Mouse (Mus musculus) adrenal gland, adult 18-20 months (tissue): ENCODE measurements around the gene Mrap. TPM values are rescaled to one million over a fixed set of nuclear protein-coding genes. Genes with fewer than 3 reads are reported as not detected.

ENCODE experiments used
- DNase-seq, 2 experiments: peaks; one replicate each; pipeline ENCODE4 v3.0.0; 2021 to 2022; ENCODE audit warnings: low spot score in 2 of 2
- total RNA-seq, 2 experiments: library from RNA; stranded (reverse); gene quantifications; 1 replicate in 1 of 2; 2 replicates in 1 of 2; pipeline ENCODE4 v1.2.3; 2021

Mrap gene
- total RNA-seq, 2 experiments from 2014 or later = 510 to 1,113 TPM

DNA sequence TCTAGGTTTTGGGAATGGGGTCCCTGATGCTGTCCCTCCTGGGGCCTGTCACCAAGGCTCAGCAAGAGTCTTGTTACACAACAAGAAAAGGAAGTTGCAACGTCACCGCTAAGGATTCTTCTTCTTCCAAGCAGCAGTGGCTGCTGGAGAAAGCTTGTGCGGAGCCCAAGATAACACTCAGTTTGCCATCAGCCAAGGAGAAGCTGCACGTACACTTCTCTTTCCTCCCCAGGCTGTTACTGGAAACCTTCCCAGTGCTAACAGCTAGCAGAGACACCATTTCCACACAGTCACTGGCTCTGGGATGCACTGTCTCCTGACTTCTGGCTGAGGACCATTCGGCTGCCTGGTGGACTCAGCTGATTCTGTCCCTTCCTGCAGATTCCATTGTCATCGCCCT is 9.1 kb downstream of the Mrap start:
- DNase-seq = no peak

DNA sequence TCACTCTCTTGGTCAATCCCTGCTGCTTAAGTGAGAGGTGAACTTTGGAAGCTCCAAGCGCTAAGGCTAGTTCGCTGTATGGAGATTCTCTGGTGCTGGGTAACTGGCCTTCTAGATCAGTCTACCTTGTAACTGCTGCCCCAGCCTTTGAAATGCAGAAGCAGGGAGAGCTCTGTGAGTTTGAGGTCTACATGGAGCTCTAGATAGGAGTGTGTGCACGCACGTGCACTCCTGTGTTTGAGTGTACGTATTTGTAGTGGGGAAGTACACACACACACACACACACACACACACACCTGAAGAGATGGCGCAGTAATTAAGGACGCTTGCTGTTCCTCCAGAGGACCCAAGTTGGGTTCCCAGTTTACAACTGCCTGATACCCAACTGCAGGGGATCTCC is 10.2 kb downstream of the Mrap start:
- no peak for DNase-seq

DNA sequence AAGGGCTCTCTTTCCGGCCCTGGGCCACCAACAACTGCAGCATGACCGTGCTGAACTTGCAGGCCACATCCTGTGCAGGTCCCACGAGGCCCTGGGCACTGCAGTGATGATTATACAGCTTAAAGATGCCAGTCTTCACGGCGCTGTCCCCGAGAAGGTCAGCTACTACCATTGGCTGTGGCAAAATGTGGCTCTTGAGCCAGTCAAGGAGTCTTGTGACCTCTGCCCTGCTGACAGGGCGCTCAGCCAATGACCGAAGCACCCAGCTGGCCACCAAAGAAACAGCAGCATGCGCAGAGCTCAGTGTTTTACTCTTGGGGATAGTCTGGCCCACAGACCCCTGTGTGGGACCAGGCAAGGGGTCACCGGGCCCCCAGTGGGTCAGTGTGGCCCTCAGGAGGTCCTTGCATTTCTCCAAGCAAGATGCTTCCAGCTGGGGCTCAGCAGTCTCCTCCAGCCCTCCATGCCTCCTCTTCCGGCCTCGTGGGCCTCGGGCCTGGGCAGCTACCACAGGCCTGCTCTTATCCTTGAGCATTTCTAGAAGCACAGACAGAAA is 15.5 kb downstream of the Mrap start:
- DNase-seq = no peak

DNA sequence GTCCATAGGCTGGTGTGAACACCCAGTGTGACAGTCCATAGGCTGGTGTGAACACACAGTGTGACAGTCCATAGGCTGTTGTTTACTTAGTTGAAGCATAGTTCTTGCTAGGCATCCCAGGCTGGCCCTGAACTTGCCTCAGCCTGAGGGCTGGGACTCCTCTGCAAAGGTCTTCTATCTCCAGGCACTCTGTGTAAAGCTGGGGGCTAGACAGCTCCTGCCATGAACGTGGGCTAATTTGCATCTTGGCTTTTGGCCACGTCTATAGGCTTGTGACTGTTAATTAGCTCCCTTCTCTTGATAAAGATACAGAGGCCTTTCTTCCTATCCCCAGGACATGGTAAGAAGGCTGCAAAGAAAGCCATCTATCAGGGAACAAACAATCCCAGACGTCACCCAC is 21.3 kb downstream of the Mrap start:
- DNase-seq = no peak

DNA sequence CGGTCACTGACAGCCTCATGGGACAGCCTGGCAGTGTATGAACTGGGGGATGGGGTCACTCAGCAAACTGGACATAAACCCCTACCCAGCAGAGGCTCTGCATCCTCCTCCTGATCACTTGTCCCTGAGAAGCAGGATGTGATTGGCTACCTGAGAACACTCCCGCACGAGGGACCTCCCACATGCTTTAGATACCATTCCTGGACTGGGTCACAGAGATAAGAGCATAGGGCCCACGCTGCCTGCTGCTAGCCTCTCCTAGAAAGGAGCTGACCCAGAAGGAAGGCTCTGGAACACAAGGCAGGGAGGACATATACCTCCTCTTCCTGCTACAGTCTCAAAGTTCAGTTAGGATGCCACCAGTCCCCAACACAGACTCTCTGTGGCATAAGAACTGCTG is 22.5 kb downstream of the Mrap start:
- no peak for DNase-seq

DNA sequence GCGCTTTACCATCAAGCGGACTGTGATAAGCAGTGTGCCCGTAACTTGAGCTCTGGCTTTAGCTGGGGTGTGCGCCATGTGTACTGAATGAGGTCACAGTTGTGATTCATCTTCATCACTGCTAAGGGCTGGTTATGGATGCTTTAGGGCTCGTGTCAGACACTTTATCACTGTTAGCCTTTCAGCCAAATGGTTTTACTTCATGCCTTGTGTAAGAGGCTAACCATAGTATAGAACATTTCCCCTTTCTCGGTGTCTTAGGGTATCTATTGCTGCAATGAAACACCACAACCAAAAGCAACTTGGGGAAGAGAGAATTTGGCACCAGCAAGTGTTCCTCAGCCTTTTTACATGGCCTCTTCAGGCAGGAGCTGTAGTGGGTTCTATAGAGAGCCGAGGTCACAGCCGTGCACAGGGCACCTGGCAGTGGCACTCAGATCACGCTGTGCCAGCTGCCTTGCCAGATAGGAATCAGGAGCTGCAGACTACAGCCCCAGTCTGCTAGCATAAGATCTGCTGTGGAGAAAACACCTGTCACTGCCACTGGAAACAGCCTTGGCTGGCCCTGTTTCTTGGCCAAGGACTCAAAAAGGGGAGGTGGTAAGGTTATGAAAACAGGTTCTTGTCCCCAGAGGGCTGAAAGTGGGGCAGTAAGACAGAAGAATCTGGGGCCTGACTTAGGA is 27.3 kb downstream of the Mrap start:
- no peak for DNase-seq

DNA sequence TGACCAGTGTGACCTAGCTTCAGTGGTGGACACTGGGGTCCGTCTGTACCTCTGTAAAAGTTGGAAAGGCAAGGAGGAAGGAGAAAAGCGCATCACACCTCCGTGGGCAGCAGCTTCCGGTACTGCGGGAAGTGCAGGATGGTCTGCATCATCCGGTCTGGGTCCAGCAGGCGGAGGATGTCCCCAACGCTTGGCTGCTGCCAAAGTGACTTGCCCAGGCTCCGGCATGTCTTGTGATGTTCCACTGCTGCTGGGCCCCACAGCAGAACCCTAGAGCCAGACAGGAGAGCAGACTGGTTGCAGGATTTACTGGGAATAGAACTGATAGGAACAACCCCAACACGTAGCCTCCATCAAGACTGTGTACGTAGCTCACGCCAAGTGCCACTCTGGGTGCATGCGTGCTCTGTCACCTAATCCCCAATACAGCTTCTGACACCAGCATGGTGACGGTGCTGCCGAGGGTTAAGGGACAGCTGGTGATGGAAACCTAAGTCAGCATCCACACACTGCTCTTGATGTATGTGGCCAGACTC is 29.0 kb downstream of the Mrap start:
- DNase-seq = no peak

DNA sequence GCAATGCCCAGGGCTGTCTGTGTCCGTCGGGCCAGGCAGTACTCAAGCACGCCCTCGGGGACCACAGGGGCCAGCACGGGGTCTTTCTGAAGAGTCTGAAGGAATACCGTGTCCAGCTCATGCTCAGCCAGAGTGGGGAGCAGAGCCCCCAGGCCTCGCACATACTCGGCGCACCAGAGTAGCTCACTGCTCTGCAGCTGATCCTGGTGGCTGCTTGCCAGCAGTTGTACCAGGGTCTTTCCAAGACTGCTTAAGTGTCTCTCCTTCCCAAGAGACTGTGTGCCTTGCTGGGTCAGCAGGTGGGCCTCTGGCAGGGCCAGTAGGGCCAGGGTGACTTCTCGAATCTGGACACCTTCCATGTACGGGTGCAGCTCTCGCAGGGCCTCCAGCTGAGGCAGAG is 36.2 kb downstream of the Mrap start:
- no peak for DNase-seq

DNA sequence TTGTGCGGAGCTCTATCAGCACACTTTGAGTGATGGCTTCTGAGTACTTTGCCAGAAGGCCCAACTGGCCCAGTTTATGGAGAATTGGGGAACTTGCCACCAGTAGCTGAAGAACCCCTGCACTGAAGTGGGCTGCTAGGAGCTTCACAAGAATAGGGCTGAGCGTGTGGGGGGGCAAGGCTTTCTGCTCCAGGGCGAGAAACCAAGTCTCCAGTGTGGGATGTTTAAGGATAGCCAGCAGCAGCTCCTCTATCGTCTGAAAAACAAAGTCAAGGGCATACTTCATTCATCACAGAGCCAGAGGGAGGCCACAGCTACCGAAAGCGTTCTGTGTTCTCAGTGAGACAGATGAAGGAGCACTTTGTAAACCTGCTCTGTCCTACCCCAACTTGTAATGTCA is 36.6 kb downstream of the Mrap start:
- DNase-seq = no peak

DNA sequence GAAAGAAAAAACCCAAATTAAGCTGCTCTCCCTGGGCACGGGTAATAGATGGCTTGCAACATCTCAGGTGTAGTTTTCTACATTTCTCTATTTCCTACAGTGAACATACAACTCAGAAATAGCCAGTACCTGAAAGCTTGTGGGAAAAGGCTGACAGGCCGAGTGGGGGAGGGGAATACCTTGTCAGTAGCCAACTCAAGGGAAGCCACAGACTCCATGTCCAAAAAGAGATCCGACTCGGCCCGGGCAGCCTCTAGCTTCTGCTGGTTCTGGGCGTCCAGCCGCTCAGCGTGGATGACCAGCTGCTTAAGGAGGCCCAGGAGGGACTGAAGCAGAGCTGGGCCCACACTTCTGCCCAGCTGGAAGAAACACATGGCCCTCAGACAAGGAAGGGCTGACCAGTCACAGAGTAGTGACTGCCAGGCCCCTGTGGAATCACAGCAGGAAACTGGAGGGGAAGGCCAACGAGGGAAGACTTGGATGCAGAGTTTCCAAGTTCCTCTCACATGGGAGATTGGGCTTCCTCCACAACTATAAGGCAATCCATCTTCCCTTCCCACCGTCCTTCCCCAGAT is 38.0 kb downstream of the Mrap start:
- DNase-seq = no peak

DNA sequence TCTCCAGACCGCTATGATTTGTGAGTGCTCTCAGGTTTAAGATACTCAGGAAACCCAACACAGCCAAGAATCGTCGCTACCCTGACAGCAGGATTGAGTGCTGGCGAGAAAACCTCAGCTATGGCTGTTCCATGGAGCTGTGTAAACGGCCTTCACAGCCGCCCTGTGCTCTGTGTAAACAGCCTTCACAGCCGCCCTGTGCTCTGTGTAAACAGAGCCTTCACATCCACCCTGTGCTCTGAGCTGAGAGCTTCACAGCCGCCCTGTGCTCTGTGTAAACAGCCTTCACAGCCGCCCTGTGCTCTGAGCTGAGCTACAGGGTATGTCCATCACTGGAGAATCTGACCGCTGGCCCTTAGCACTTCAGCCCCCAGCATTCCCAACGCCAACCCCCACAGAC is 41.8 kb downstream of the Mrap start:
- DNase-seq = no peak

DNA sequence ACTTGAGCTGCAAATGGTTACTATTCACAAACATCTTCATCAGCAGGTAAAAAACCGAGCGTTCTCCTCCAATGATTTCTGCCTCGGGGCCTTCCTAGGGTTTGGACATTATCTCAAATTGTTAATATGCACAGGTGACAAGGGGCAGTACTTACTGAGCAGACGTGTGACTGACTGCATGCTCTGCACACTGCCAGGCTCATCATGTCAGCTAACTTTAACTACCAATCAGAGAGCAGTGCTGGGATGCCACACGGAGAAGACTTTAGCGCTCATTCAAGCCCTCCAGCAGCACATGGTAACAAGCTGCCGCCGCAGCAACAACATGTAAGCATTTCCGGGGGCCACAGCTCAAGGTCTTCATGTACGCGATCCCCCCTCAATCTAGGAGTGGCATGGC is 45.3 kb downstream of the Mrap start:
- DNase-seq = no peak

DNA sequence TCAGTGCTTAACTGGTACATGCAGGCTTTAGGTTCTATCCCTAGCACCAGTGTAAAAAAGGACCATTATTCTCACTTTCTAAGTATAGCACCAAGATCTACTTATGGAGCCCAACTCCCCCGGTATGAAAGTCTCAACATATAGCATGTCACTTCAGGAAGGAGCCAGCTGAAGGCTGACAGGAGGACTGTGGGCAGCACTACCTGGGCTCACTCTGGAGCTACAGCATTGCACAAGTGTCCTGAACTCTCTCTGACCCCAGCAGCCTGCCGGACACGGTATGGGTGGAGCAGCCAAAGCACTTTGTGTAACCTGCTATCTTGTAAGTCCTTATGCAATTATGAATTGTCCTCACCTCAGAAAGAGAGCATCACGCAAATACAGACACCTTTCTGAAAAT is 47.2 kb downstream of the Mrap start:
- no peak for DNase-seq

DNA sequence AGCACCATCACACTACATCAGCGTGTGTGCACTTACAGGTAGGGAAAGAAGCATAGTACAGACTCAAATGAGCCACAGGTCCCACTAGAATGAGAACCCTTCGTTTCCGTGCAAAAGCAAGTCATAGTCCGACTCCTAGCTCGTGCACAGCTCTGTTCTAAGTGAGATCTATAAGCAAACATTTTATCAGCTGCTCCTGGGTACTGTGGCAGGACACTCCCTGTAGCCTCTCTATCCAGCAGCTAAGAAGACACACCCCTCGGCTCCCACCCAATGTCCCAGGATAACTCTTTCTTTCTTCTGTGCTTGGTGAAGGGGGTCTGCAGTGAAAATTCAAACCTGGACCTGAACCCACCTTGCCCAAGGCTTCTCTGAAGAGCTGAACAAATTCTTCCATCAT is 50.6 kb downstream of the Mrap start:
- DNase-seq = no peak

DNA sequence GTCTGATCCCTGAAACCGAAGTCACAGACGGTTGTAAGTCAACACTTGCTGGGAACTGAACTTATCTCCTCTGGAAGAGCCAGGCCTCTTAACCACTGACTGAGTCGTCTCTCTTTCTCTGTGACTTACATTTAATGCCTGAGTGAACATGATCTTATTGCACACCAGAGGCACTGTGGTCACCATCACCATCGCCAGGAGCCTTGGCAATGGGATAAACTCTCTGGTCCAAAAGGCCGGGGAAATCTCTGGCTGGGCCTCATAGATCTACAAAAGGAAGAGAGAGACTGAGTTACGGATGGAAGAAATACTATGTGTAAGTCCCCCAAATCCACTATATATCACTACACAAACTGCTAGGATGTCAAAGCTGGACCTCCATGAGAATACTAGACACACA is 52.9 kb downstream of the Mrap start:
- DNase-seq = no peak

DNA sequence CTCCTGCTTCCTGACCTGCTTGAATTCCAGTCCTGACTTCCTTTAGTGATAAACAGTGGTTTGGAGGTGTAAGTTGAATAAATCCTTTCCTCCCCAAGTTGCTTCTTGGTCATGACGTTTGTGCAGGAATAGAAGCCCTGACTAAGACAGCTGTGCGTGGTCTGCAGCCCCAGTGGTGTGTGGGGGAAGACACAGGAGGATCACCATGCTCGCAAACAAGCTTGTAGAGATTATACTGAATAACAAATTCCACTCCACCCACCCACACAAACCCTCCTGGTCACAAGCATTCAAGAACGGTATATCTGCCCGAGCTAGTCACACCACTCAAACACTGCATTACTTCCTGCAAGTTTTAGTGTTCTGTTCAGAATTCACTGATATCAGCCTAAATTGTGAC is 54.1 kb downstream of the Mrap start:
- DNase-seq = no peak

DNA sequence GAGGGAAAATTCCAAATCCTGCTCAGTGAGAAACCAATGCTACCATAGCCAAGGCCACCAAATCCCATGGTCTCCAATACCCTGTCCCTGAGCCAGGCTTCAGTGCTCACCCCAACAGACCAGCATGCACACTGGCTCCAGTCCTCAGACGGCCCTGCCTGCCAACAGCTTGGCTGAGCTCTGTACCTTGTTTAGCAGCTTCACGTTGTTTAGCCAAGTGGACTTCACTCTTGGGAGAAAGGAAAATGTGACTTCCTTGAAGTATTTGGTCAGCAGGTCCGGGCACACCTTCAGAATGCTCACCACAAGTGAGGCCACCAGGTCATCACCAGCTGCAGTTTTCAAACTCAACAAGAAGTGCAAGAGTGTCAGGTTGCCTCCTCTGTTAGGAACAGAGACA is 54.5 kb downstream of the Mrap start:
- no peak for DNase-seq

DNA sequence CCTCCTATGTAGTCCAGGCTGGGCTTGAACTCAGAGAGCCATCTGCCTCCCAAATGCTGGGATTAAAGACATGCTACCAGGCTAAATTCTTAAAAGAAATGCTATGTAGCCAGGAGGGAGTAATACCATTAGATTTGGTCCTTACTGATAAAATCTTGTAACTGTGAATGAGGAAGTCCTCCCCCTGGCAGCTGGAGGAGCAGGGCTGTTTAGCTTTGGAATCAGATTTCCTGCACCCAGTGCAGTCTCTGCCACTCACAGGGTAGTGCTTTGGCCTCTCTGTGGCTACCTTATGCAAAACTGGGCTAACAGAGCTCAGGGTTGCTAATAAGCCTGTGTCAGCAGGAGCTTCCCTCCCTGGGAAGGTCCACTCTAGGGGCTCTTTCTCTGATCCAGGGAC is 56.7 kb downstream of the Mrap start:
- no peak for DNase-seq

DNA sequence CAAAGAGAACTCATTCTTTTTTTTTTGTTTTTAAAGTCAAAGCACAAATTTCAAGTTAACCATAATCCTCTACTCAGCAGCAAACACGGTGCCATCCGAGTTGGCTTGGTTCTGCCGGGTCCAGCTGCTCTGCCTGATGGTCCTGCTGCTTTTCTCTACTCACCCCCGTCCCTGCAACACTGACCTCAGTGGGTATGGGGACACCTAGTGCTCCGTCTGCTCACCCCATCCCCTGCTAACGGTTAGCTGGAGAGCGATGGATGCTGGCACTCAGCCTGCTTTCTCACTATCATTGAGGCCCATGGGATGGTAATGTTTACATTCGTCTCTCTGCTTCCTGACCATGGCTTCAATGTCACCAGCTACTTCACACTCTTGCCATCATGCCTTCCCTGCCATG is 60.4 kb downstream of the Mrap start:
- no peak for DNase-seq

DNA sequence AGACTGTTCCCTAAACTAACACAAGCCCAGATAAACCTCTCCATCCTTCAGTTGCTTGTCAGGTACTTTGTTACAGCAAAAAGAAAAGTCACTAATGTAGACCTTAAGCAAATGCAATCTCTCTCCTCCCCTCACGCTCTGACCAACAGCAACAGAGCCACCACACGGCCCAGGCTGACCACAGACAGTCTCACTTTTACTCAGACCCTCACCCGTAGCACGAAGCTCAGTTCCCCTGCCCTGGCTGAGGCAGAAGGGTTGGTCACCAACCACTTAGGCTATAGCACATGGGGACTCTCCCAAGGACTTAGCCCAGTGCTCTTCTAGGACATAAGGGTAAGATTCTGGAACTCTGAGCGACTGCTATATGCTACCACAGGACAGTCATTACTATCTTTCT is 60.8 kb downstream of the Mrap start:
- DNase-seq = no peak
